Mouse (Mus musculus) 3T3-L1 (cell line): Measurements from ENCODE around the gene Fam122c.
"Not testable (repeated sequence)": the region's sequence is repeated elsewhere in the genome, so short reads cannot be mapped to it uniquely, and the experiment has no call there.

Experiments
- DNase-seq: peaks from one replicate; pipeline ENCODE4 v3.0.0-alpha.2; 2015; ENCODE audit warnings: low read depth, low spot score

Gene Fam122c

DNA sequence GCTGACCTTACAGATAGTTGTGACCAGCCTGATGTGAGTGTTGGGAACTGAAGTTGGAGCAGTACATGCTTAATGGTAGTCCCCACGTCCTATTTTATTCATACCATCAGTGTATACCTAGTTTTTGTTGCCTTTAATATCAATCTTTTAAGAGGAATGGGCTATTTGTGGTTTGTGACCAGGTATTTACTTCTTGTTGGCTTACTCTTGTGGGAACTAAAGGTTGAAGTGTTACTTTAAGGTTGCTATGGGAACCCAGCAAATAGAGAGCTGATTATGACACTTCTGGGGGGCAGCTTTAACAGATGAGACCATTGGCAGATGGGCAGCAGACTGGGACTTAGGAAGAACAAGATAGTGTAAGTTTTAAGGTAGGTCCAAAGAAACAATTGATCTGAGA is at the start of gene Fam122c:
Gene Fam122c, plus strand, starts transcription at position 301 of the 400 bp plus-strand sequence.
- DNase-seq = no peak

- no peak for DNase-seq
These were observed 48.8 kb upstream of the Fam122c start for GRCm38 (mm10) chrX:53224353-53224944.

DNA sequence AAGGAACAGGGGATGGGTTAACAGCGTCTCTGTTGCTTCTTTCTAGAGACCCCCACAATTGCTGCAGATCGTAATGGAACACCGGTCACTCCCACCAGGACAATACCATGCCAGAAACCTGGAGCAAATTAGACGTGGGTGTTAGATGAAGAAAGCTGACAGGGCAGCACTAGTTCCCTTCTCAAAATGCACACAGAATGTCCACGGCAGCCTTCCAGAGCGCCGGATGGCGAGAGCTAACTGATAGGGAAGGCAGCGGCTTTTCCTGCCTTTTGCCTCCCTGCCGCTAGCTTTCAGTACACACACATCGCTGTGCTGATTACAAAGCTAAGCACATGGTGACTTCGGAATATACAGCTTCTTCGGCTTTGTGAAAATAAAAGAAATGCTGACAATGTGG is 41.3 kb upstream of the Fam122c start:
- no peak for DNase-seq

- DNase-seq = peak; percentile 82
These were observed 39.5 kb upstream of the Fam122c start for GRCm38 (mm10) chrX:53233689-53234088.

GRCm38 (mm10) chrX:53236404-53236803 is 36.8 kb upstream of the Fam122c start:
- no peak for DNase-seq

GRCm38 (mm10) chrX:53237971-53238370 is 35.3 kb upstream of the Fam122c start:
- DNase-seq = peak; percentile 28

- peak; percentile 20 for DNase-seq
These were observed 33.2 kb upstream of the Fam122c start, which contains the start of gene Plac1 for GRCm38 (mm10) chrX:53240011-53240410. Gene Plac1 (minus strand): TSS chrX:53240111.

- peak; percentile 56 for DNase-seq
These were observed 18.0 kb upstream of the Fam122c start for GRCm38 (mm10) chrX:53255195-53255594.

- peak; percentile 2 for DNase-seq
These were observed 7.0 kb upstream of the Fam122c start for GRCm38 (mm10) chrX:53266186-53266585.

- peak; percentile 81 for DNase-seq
These were observed 4.4 kb upstream of the Fam122c start for GRCm38 (mm10) chrX:53268856-53269255.

GRCm38 (mm10) chrX:53269289-53270062 is 3.7 kb upstream of the Fam122c start, which contains the start of gene Fam122b:
Gene Fam122b (minus strand): TSS chrX:53269805.
- DNase-seq = peak; percentile 95

- DNase-seq = no peak
These were observed 3.2 kb upstream of the Fam122c start for GRCm38 (mm10) chrX:53270063-53270432.

DNA sequence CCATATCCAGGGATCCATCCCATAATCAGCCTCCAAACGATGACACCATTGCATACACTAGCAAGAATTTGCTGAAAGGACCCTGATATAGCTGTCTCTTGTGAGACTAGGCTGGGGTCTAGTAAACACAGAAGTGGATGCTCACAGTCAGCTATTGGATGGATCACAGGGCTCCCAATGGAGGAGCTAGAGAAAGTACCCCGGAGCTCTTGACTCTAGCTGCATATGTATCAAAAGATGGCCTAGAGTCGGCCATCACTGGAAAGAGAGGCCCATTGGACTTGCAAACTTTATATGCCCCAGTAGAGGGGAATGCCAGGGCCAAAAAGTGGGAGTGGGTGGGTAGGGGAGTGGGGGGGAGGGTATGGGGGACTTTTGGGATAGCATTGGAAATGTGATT is 1.6 kb upstream of the Fam122c start:
- DNase-seq = not testable (repeated sequence)

DNA sequence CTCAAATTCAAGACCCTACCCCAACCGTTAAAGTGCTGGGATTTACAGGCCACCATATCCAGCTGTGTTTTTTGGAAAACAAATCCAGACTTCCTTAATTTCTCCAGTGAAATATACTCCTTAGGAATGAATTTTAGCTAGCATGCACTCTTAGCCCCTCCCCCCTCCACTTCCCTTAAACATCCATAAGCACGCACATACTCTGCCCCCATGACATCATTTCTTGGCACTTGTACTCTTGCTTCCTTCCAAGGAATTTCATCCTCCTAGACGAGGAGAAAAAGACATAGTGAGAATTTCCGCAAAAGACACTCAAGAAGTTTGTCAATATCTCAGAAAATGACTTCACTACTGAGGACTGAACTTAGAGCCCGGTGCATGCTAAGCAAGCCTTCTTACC is 14.7 kb downstream of the Fam122c start:
- no peak for DNase-seq

DNA sequence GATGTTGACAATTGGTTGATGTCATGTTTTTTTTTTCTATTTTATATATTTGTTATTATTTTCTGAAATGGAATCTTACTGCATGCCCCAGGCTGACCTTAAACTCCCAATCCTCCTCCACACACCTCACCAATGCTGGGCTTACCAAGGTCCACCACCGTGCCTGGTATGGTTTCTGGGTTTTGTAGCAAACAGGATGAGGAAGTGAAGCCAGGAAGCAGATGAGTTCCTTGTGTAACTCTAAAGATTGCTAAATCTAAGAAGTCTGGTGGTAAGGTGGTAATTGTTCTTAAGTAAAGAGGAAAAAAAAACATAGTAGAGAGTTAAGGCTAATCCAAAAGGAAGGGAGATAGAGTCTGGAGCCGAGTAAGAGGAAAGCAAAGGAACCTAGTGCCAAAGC is 47.3 kb downstream of the Fam122c start:
- no peak for DNase-seq

DNA sequence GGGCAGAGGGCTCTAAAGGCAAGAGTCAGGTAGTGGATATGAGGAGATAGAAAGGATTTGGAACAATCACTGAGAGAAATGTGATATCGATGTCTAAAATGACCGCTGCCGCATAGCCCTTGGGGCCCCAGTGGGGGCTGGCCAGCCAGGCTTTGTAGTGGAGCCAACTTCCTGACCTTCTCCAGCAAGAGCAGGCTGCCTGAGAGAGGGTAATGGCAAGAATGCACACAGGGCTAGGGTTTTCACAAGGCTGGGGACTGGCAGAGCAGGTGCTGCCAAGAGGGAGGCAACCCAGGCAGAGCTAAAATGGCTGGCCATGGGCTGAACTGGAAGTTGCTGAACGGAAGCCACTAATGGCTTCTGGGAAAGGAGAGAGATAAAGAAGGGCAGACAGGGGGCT is 47.9 kb downstream of the Fam122c start:
- DNase-seq = no peak

DNA sequence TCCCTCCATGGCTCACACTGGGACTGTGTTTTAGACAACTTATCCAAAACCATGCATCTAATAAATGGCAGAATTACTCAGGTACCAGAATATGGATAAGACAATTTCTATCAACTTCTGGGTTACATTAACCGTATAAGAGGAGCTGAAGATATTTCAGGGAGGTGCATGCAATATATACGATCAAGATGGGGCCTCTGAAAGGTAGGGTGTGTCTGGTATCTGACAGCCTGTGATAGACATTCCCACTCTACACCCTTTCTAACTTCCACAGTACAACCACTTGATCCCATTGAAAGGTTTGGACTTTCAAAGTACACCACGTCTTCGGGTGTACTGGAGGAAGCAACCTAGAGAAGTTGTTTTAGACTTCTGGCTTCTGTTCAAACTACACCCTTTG is 57.2 kb downstream of the Fam122c start:
- no peak for DNase-seq

GRCm38 (mm10) chrX:53337355-53337754 is 64.1 kb downstream of the Fam122c start:
- DNase-seq = peak; percentile 9

DNA sequence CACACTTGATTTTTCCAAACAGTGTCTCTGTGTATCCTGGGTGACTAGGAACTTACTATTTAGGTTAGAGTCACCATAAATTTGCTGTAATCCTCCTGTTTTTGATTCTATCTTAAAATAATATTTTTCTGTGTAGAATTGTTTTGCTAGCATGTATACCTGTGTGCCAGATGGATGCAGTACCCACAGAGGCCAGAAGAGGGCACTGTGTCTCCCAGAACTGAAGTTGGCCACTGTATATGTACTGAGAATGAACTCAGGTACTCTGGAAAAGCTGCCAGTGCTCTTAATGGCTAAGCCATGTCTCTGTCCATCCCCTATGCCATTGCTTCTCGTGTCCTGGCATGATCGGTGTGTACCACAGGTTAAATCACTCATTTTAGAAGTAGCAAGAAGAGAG is 68.3 kb downstream of the Fam122c start:
- DNase-seq = peak; percentile 72

DNA sequence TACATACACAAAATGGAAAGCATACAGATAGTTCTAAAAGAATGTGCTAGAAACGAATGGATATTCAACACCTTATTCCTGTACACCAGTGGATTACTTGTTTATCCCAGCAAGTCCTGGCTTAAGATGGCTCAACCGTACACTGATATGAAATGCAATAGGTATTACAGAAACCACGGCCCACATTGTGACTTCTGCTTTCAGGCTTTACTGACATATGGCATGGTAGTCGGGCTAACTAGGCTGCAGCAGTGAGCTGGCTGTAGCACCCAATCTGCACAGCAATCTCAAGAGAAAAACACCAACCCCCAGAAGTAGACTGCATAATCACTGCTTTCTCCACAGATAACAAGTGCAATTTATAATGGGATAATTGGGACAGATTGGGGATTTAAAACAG is 75.2 kb downstream of the Fam122c start:
- no peak for DNase-seq

- no peak for DNase-seq
These were observed 91.6 kb downstream of the Fam122c start for GRCm38 (mm10) chrX:53364668-53365383.

GRCm38 (mm10) chrX:53369534-53370365 is 96.5 kb downstream of the Fam122c start:
- DNase-seq = peak; percentile 54
